Mouse (Mus musculus) heart, adult 11 months (tissue): ENCODE measurements at regions not wholly inside any gene's neighbourhood (a gene's known extent, or its start where the extent isn't known, plus 50 kb on each side); places are given as distances from the start of the nearest gene placed in this dataset.

Source experiments
- DNase-seq: peaks from one replicate; pipeline ENCODE4 v3.0.0; 2022

- peak; percentile 86 for DNase-seq
Observed at GRCm38 (mm10) chr14:76868131-76868530, 168.4 kb upstream of the Ccdc122 start.

- peak; percentile 77 for DNase-seq
Observed at GRCm38 (mm10) chr14:76864664-76865063, 171.9 kb upstream of the Ccdc122 start.

DNA sequence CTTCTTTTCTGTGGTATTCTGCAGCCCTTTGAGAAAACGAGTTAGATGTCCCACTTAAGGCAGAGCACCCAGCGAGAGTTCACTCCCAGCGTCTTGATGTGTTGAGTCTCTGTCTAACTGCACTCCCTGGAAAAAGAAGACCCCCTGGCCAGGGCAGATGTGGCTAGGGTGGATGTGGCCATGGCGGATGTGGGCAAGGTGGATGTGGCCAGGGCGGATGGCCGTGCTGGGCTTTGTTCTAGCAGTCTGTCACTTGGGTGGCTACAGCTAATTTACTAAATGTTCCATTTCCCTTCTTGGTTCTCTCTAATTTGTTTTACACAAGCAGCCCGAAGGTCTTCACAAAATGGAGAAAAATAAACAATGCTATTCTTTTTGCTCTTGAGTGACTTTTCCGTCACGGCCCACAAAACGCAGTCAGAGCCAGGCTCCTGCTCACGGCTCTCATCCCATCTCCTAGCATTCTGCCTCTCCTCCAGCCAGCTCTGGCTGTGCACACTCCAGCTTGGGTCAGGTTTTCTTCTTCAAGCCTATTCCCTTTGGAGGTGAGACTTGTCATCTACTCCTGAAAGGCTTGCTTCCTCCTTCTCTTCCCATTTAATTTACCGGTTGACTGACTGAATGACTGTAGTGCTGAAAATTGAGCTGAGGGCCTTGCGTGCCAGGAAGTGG is 173.4 kb upstream of the Ccdc122 start:
- peak; percentile 81 for DNase-seq

DNA sequence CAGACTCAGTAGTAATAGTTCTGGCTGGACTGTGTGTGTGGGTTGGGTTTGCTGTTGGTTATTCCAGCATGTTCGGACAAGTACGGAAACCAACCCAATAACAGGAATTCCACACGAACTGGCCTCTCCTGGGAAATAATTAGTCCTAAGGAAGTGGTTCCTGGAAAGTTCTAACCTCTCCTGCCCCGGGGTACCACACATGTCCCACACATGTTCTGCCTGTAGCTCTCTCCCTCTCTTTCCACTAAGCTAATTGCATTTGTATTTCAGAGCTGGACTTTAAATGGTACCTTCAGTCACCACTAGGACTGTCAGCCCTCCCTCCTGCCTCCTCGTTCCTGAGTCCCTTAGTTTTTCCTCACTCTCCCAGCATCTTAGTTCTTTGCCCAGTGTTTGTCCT is 178.2 kb upstream of the Ccdc122 start:
- peak; percentile 95 for DNase-seq

DNA sequence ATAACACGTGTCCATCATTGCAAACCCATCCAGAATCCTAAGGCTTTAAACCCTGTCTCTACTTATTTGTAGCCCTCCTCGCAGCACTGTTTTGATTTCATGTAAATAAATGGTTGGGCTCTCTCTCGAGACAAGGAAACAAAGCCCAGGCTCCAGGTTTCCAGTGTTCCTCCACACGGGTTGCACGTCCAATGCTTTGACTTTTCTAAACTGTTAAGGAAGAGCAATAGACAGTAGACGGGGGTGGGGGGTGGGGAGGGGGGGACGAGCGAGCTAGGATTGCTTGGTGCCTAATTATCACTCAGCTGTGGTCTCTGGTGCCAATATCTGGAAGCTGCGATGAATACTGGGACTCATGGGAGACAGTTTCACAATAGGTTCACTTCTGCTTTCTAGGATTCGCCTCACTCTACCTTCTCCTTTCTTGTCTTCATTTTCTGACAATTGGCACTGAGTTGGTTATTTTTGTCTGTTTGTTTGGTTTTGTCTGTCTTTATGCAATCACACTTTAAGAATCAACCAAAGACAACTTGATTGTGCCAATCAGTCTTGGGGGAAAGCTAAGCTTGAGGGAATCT is 179.3 kb upstream of the Ccdc122 start:
- DNase-seq, result peak; percentile 66

DNA sequence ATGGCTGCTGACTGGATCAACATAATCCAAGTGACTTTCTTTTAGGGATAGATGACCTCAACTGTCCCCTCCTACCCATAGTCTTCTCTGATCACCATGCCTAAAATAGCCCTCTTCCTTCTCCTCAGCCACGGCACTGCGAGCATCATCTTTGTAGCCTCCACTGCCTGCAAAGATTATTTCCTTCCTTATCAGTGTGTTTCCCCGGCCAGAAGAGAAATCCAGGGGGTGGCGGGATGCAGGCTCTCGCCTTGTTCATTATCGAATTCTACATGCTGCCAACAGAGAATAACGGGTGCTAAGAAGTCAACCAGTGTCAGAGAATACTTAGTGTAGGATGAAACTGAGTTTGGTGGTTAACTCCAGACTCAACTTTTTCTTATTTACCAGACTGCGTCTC is 180.0 kb upstream of the Ccdc122 start:
- peak; percentile 95 for DNase-seq

DNA sequence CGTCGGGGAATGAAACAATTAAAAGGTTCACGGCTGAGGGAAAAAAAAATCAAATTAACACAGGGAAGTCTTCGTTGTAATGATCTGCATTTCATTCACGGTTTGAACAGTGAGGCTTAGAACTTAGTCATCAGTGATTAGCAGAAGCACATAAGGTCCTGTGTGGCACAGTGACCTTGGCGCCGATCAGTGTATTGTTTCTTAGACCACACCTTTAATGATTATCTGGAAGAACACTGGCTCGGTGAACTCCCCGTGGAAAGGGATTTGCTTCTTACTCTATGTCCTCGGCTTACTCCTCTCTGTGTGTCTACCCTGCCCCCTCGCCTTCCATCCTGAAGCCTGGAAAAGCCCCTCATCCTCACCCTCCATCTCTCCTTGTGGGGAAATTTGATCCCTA is 181.6 kb upstream of the Ccdc122 start:
- peak; percentile 83 for DNase-seq

GRCm38 (mm10) chr14:76851473-76852214 is 184.9 kb upstream of the Ccdc122 start:
- DNase-seq, result peak; percentile 86

GRCm38 (mm10) chr14:76850641-76851040 is 185.9 kb upstream of the Ccdc122 start:
- DNase-seq, result peak; percentile 60

- peak; percentile 68 for DNase-seq
Observed at GRCm38 (mm10) chr14:76850051-76850450, 186.5 kb upstream of the Ccdc122 start.

DNA sequence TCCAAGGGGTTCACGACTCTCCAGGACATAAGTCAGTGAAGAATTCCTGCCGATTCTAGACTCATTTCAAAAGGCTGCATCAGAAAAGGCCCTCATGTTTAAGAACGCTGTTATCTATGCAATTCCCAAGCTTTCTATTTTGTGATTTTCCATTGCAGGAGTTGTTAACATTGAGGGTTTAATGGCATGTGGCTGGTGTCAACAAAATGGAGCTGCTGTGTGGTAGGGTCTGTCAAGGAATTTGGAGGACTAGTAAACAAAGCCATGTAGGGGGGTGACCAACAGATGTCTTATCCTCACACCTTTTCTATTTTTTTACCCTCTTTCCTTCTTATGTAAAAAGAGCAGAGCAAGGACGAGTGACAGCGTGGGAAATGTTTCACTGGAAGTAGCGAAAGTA is 186.9 kb upstream of the Ccdc122 start:
- DNase-seq, result peak; percentile 68

DNA sequence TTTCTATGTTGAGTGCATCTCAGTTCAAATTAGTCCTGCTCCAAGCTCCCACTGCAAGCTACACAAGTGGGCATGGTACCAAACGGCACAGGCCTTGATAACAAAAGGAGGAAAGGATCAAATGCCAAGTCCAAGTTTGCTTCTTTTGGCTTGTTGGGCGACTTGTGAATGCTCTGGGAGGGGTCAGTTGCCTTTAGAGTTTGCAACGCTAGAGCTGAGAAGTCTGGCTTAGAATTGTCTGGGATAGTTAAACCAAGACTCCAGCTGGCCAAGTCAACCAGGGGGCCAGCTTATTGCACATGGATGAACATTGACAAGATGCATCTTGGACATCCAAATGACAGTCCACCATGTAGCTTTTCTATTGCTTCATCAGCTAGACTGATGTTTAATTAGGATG is 187.5 kb upstream of the Ccdc122 start:
- DNase-seq, result peak; percentile 88

DNA sequence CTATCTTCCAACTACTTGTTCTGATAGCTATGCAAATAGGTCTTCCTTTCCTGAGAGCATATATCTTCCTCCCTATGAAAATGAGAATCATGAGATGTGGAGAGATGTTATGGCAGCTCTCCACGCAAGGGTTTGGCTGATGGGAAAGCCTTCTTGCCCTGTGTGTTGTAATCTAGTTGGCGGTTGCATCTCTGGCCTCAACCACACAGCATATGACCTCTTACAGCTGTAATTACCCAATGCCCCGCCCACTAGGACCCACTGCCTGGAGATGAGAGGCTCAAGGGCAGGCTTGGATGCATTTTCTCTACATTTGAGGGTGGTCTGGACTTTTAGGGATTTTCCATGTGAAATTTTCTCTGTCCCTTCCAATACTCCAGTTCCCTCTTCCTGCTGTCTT is 190.9 kb upstream of the Ccdc122 start:
- peak; percentile 82 for DNase-seq

DNA sequence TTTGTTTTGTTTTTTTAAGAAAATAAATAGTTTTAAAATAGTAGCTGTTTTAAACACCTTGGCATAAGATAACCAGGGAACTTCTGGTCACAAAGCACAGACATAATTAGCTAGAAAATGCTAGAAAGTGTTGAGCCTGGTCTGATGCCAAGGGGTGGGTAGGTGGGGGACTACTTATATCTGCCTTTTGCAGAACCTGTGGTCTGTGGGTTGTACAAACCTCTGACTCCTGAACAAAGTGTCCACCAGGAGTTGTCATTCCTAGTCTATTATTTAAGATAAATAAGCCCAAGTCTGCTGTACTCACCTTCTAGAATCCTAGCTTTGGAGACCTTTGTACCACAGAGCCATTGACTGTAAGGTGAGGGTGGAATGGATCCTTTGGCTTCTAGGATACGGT is 191.9 kb upstream of the Ccdc122 start:
- DNase-seq, result no peak

- peak; percentile 49 for DNase-seq
Observed at GRCm38 (mm10) chr14:76837583-76838220, 198.9 kb upstream of the Ccdc122 start.

DNA sequence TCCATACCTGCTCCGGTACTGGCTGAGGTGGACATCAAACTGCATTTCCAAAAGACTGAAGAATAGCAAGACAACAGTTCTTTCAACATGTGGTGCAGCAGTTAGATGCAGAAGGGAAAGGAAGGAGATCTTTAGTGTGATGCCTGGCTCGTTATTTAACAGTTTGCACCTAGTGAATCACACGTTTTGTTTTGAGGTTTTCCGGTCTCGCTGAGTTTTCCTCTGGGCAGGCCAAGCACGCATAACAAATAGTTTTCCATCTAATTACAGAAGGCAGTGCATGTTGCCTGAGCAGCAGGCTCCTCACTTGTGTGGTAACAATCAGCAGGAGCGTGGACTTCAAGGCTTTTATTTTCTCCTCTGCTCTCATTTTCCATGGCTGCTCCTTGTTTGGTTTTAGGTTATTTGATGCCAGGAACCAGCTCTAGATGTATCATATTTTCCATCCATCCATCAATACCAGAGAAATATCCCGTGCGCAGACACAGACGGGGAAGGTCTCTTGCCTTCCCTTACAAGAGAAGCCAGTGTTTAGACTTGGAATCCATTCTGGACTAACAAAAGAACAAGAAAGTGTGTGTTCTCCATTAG is 199.6 kb upstream of the Ccdc122 start:
- DNase-seq, result peak; percentile 81

GRCm38 (mm10) chr14:76836271-76836670 is 200.3 kb upstream of the Ccdc122 start:
- no peak for DNase-seq

- peak; percentile 39 for DNase-seq
Observed at GRCm38 (mm10) chr14:76834084-76834483, 202.5 kb upstream of the Ccdc122 start.

- DNase-seq, result no peak
Observed at GRCm38 (mm10) chr14:76829161-76829510, 207.4 kb upstream of the Ccdc122 start.

- peak; percentile 94 for DNase-seq
Observed at GRCm38 (mm10) chr14:76828453-76829160, 208.0 kb upstream of the Ccdc122 start.

GRCm38 (mm10) chr14:76824066-76824465 is 212.5 kb upstream of the Ccdc122 start:
- peak; percentile 60 for DNase-seq

- peak; percentile 72 for DNase-seq
Observed at GRCm38 (mm10) chr14:76822766-76823325, 213.7 kb upstream of the Ccdc122 start.
